Comparison of ENCODE assay signal across 16 mouse cellular contexts in the genomic region with DNA sequence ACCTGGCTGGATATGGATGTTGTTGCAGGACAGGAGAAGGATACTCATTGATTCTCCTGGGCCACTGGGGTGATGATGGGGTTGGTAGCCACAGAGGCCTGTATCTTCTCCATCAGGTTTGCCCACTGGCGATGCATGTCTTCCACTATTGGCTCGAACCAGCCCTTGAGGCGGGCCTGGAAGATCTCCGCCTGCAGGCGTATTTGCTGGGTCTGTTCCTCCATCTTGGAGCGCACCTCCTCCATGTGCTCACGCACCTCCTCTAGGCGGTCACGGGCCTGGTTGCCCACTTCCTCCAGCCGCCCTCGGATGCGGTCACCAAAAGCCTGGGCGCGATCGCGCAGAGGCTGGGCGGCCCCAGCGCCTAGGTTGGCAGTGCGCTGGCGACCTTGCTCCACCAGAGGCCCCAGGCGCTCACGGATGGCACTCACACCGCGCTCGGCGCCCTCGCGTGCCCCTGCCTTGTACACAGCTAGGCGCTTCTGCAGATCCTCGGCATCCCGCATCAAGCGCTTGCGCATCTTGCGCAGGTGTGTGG. TPM values are rescaled to one million over a fixed set of nuclear protein-coding genes. Genes with fewer than 3 reads are reported as not detected.
DNase-seq lines count a peak whose midpoint lies in the region; ATAC-seq and TF ChIP-seq lines count a peak whose summit lies in the region.
"Had no signal": no experiment of that assay in that cellular context is flagged by ENCODE, and none has a peak within 500 bp of the region (broad histone marks: within the 10 kb centered on the region; RNA-seq: fewer than 3 reads in every experiment).

No protein-coding gene starts in this region.

- peaks cover 19% of the 10 kb centered on the region for H3K36me3 ChIP-seq in hindbrain, embryonic 10.5 days
- H3K36me3 ChIP-seq in hindbrain, embryonic 11.5 days (ENCODE audit: control insufficient read depth, insufficient read depth, low read length), result peaks cover 6% of the 10 kb centered on the region; the same call in 1 of the 2 replicates
- H3K36me3 ChIP-seq in E14TG2a.4 (ENCODE audit: insufficient read depth, low read length), result peaks cover 32% of the 10 kb centered on the region
- peaks cover 27% of the 10 kb centered on the region for H3K36me3 ChIP-seq in liver, embryonic 12.5 days

- WGBS in hindbrain, embryonic 10.5 days, result 94% methylated on average over 34 of the region's 34 CpGs
- 93% methylated on average over 34 of the region's 34 CpGs for WGBS in hindbrain, embryonic 11.5 days
- WGBS in liver, embryonic 12.5 days (ENCODE audit: insufficient replicate concordance), result 72% methylated on average over 34 of the region's 34 CpGs

- H3K9ac ChIP-seq in hindbrain, embryonic 11.5 days (ENCODE audit: low read depth, low read length), result no peak overlapping the region
- peak overlapping the region; percentile 3; the same call in 1 of the 2 replicates for H3K9ac ChIP-seq in liver, embryonic 12.5 days
- H3K9ac ChIP-seq: hindbrain, embryonic 13.5 days had no signal

- 0 out of 2 replicates have a peak, but pooled peaks have one; percentile 8 for TF ChIP-seq CTCF in E14TG2a.4 (conservative IDR thresholded peaks at IDR 0.05; ENCODE audit: low read length)

- H3K4me1 ChIP-seq in hindbrain, embryonic 10.5 days (replicated peaks), result peaks cover 71% of the 10 kb centered on the region
- peaks cover 3% of the 10 kb centered on the region; the same call in 1 of the 2 replicates for H3K4me1 ChIP-seq in hindbrain, embryonic 11.5 days (replicated peaks; ENCODE audit: control insufficient read depth, insufficient read depth, low read length)
- peaks cover 80% of the 10 kb centered on the region for H3K4me1 ChIP-seq in E14TG2a.4 (replicated peaks; ENCODE audit: low read depth, low read length)
- H3K4me1 ChIP-seq in liver, embryonic 12.5 days, result peaks cover 99% of the 10 kb centered on the region

- H3K4me2 ChIP-seq in hindbrain, embryonic 11.5 days (replicated peaks; ENCODE audit: low read depth, low read length), result no peak overlapping the region
- peak overlapping the region; percentile 66 for H3K4me2 ChIP-seq in liver, embryonic 12.5 days
- H3K4me2 ChIP-seq: hindbrain, embryonic 13.5 days had no signal

- no peak overlapping the region for H3K27ac ChIP-seq in hindbrain, embryonic 10.5 days
- no peak overlapping the region for H3K27ac ChIP-seq in hindbrain, embryonic 11.5 days (ENCODE audit: low read depth, low read length)
- H3K27ac ChIP-seq in liver, embryonic 12.5 days, result peak overlapping the region; percentile 89
- H3K27ac ChIP-seq: hindbrain, embryonic 13.5 days had no signal

- H3K27me3 ChIP-seq in hindbrain, embryonic 10.5 days (ENCODE audit: insufficient read depth, poor library complexity, severe bottlenecking), result no peaks in the 10 kb centered on the region
- H3K27me3 ChIP-seq in hindbrain, embryonic 11.5 days (ENCODE audit: control insufficient read depth, insufficient read depth, low read length), result no peaks in the 10 kb centered on the region
- no peaks in the 10 kb centered on the region for H3K27me3 ChIP-seq in E14TG2a.4 (ENCODE audit: insufficient read depth, low read length)
- peaks cover 11% of the 10 kb centered on the region; the same call in 1 of the 2 replicates for H3K27me3 ChIP-seq in liver, embryonic 12.5 days (replicated peaks)

- DNase-seq in hindbrain, embryonic 10.5 days (ENCODE audit: low spot score), result no peak
- no peak for DNase-seq in hindbrain, embryonic 11.5 days (ENCODE audit: low spot score)
- peak; percentile 51 for DNase-seq in ES-CJ7 (ENCODE audit: low read depth, low spot score)
- no peak for DNase-seq in lung, adult 18-20 months
- no peak for DNase-seq in kidney, adult 9 months
- DNase-seq: cerebellum, adult 8-10 months; embryo, embryonic 11 days; layer of hippocampus, adult 9-11 months; left cerebral cortex, postnatal 4 days; lung, postnatal 4 days; right cerebral cortex, postnatal 14 days; thymus, postnatal 14 days had no signal

- peaks cover 9% of the 10 kb centered on the region for H3K9me3 ChIP-seq in hindbrain, embryonic 10.5 days
- H3K9me3 ChIP-seq in hindbrain, embryonic 11.5 days (ENCODE audit: control insufficient read depth, low read length), result no peaks in the 10 kb centered on the region
- H3K9me3 ChIP-seq in E14TG2a.4 (ENCODE audit: low read length), result no peaks in the 10 kb centered on the region
- H3K9me3 ChIP-seq in liver, embryonic 12.5 days (replicated peaks), result no peaks in the 10 kb centered on the region
- H3K9me3 ChIP-seq: hindbrain, embryonic 13.5 days had no signal

- ATAC-seq in hindbrain, embryonic 11.5 days (ENCODE audit: low FRiP score), result no peak
- no peak for ATAC-seq in liver, embryonic 12.5 days

- peak overlapping the region; percentile 7; the same call in 1 of the 2 replicates for H3K4me3 ChIP-seq in hindbrain, embryonic 10.5 days
- H3K4me3 ChIP-seq in hindbrain, embryonic 11.5 days (ENCODE audit: low read depth, low read length), result no peak overlapping the region
- H3K4me3 ChIP-seq in E14TG2a.4 (replicated peaks; ENCODE audit: low read length), result peak overlapping the region; percentile 86
- peak overlapping the region; percentile 53 for H3K4me3 ChIP-seq in liver, embryonic 12.5 days
- H3K4me3 ChIP-seq: hindbrain, embryonic 13.5 days had no signal

RNA-seq across cellular contexts. Expression of a gene that starts 2.6 kb away (rescaled TPM):
- polyA plus RNA-seq in hindbrain, embryonic 10.5 days (2016; fragmentation: Nextera tagmentation; extraction: Ambion mirVana), result 179 and 230 TPM in 2 replicates
- polyA plus RNA-seq in hindbrain, embryonic 11.5 days (2014; fragmentation: Nextera tagmentation; extraction: Ambion mirVana), result 192 and 221 TPM in 2 replicates
- polyA plus RNA-seq in liver, embryonic 12.5 days (2016; fragmentation: Nextera tagmentation; extraction: Ambion mirVana), result 1,254 and 1,289 TPM in 2 replicates

RNA-seq across cellular contexts. Expression of a gene that starts 3.9 kb away (rescaled TPM):
- polyA plus RNA-seq in hindbrain, embryonic 10.5 days (2016; fragmentation: Nextera tagmentation; extraction: Ambion mirVana), result 2.2 and 2.3 TPM in 2 replicates
- polyA plus RNA-seq in hindbrain, embryonic 11.5 days (2014; fragmentation: Nextera tagmentation; extraction: Ambion mirVana), result 3.0 and 3.4 TPM in 2 replicates
- 190 and 197 TPM in 2 replicates for polyA plus RNA-seq in liver, embryonic 12.5 days (2016; fragmentation: Nextera tagmentation; extraction: Ambion mirVana)

RNA-seq across cellular contexts. Expression of a gene that starts 15.1 kb away (rescaled TPM):
- polyA plus RNA-seq in hindbrain, embryonic 10.5 days (2016; fragmentation: Nextera tagmentation; extraction: Ambion mirVana), result not detected in 2 replicates
- polyA plus RNA-seq in hindbrain, embryonic 11.5 days (2014; fragmentation: Nextera tagmentation; extraction: Ambion mirVana), result not detected in 2 replicates
- polyA plus RNA-seq in liver, embryonic 12.5 days (2016; fragmentation: Nextera tagmentation; extraction: Ambion mirVana), result 15.4 and 18.1 TPM in 2 replicates
- polyA plus RNA-seq: hindbrain, embryonic 13.5 days had no signal

RNA-seq across cellular contexts. Expression of a gene that starts 15.2 kb away (rescaled TPM):
- polyA plus RNA-seq in hindbrain, embryonic 10.5 days (2016; fragmentation: Nextera tagmentation; extraction: Ambion mirVana), result not detected in 2 replicates
- not detected in 2 replicates for polyA plus RNA-seq in hindbrain, embryonic 11.5 days (2014; fragmentation: Nextera tagmentation; extraction: Ambion mirVana)
- 2.7 and 4.9 TPM in 2 replicates for polyA plus RNA-seq in liver, embryonic 12.5 days (2016; fragmentation: Nextera tagmentation; extraction: Ambion mirVana)
- polyA plus RNA-seq: hindbrain, embryonic 13.5 days; kidney, embryonic 14.5 days had no signal

RNA-seq across cellular contexts. Expression of a gene that starts 18.7 kb away (rescaled TPM):
- 0.30 TPM in 1 of 2 replicates, not detected in the other for polyA plus RNA-seq in hindbrain, embryonic 10.5 days (2016; fragmentation: Nextera tagmentation; extraction: Ambion mirVana)
- polyA plus RNA-seq in hindbrain, embryonic 11.5 days (2014; fragmentation: Nextera tagmentation; extraction: Ambion mirVana), result 0.33 TPM in 1 of 2 replicates, not detected in the other
- polyA plus RNA-seq in liver, embryonic 12.5 days (2016; fragmentation: Nextera tagmentation; extraction: Ambion mirVana), result 389 and 406 TPM in 2 replicates
- polyA plus RNA-seq: hindbrain, embryonic 13.5 days had no signal

Comparison
In these comparisons a context has a peak if more than half of its experiments do, and no peak if none do; other contexts are left out.
1. RNA of a gene that starts 3.9 kb away (polyA plus RNA-seq): 190 to 197 TPM in liver, embryonic 12.5 days; 3.0 to 3.4 TPM in hindbrain, embryonic 11.5 days and 2.2 to 2.3 TPM in hindbrain, embryonic 10.5 days; every median in the first group is over 10 times any median in the second.
2. RNA of a gene that starts 15.1 kb away (polyA plus RNA-seq): 15.4 to 18.1 TPM in liver, embryonic 12.5 days; not detected in hindbrain, embryonic 11.5 days and not detected in hindbrain, embryonic 10.5 days; every median in the first group is over 10 times any median in the second.